Mouse (Mus musculus): ENCODE measurements at regions not wholly inside any gene's neighbourhood (a gene's known extent, or its start where the extent isn't known, plus 50 kb on each side); places are given as distances from the start of the nearest gene placed in this dataset.

DNA sequence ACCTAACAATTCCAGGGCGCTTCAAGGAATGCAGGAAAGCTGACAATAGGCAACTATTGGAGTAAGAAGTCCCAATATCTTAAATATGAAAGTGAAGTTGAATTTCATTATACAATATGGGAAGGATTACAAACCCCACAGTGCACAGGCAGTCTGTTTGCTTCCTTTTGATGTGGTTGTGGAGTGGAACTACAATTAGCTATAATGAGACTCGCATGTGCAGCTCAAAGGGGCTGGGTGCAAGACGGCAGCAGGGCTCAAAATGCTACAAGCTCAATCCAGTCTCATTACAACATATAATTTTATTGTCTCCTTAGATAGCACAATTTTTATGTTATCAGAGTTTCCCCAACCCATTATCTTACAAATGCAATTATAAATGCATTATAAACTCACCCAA is 54.7 kb upstream of the Ccser1 start:
- DNase-seq (ENCODE audit: low spot score in 2 of 2), result no peak

DNA sequence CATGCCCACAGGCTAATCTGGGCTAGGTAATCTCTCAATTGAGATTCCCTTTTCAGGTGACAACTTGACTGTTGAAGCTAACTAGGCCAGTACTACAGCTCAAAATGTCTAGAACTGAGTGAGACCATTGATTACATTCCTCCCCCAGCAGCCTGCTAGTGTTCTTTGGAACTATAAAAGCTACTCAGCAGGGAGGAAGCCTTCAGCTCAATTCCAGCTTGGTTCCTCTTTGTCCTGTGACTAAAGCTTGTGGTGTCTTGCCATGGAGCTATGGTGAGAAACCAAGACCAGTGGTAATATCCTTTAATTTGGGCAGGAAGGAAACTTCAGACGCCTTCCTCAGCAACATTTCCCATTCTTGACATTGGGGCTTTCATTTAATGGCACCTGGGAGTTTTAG is 52.9 kb upstream of the Ccser1 start:
- DNase-seq (ENCODE audit: low spot score in 2 of 2), result no peak

DNA sequence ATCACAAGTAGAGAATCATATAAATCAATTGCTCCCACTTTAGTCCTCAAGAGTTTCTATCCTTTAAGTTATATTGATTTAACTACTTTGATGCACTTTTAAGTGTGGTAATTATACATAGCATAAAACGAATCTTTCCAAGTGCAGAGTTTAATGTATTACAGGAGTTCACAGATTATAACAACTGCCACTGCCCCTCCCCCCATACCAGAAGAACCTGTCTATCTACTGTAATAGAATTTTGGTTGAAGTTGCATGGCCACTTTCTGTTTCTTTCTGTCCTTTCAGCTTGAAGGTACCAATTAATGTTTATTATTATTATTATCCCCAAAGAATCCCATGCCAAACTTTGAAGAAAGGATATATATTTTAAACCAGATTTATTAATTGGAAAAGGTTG is 51.9 kb upstream of the Ccser1 start:
- DNase-seq (ENCODE audit: low spot score in 2 of 2), result no peak

Data from natural killer cell, adult 2 months (primary cell).